Mouse (Mus musculus) embryonic fibroblast, embryonic 13.5 days (primary cell): Measurements from ENCODE around the gene Shank2.

Experiments
- CTCF ChIP-seq: IDR thresholded peaks from 2 replicates; pipeline ENCODE4 v1.5.1; 2011; ENCODE audit warnings: mild to moderate bottlenecking, control low read depth, low read length, moderate library complexity, borderline replicate concordance; ENCODE audit not compliant: insufficient read depth
- POLR2A ChIP-seq: IDR thresholded peaks from 2 replicates; pipeline ENCODE4 v1.6.1; 2011; ENCODE audit warnings: low read depth, mild to moderate bottlenecking, control low read depth, low read length, moderate library complexity

GRCm38 (mm10) chr7:144447146-144447545, 445.4 kb downstream of the Shank2 start:
- no peak for TF ChIP-seq POLR2A
- TF ChIP-seq CTCF, result no peak
